Mouse (Mus musculus) G1E (cell line): ENCODE data around the gene Renbp.

ENCODE experiments used
- CTCF ChIP-seq: IDR thresholded peaks from 2 replicates; pipeline ENCODE4 v1.5.1; 2012; ENCODE audit warnings: low read depth, low read length, inconsistent platforms, mixed read lengths
- GATA2 ChIP-seq: IDR thresholded peaks from 2 replicates; pipeline ENCODE4 v1.6.1; 2012; ENCODE audit warnings: low read depth, low read length, inconsistent platforms, borderline replicate concordance
- POLR2AphosphoS5 ChIP-seq: IDR thresholded peaks from 2 replicates; pipeline ENCODE4 v1.6.1; 2012; ENCODE audit warnings: low read depth, low read length, inconsistent platforms; ENCODE audit not compliant: insufficient replicate concordance

DNA sequence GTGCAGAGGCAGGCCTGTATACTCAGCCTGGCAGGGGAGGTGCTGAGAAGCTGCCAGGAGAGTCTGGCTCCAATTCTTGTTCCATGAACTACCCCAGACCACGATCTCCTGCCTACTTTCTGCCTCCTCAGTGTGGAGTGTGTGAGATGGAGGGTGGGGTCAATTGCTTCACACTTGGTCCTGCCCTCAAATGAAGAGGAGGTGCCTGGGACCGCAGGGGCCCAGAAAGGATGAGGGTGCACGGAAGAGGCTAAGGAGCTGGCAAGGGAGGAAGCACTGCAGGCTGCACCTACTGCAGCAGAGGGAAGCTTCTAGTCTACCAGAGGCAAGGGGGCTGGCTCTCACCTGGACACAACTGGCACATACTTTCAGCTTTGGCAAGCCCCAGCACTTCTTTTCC is 33.7 kb upstream of the Renbp start:
- TF ChIP-seq CTCF (no peak), GATA2 (no peak), POLR2AphosphoS5 (no peak; the same call in 1 of the 2 replicates)
